Mouse (Mus musculus): ENCODE measurements around the gene Kcnk4. TPM values are rescaled to one million over a fixed set of nuclear protein-coding genes. Genes with fewer than 3 reads are reported as not detected.

Gene Kcnk4
- polyA plus RNA-seq, 1 experiment = 1.8 TPM

GRCm38 (mm10) chr19:6951381-6951968 is 17.2 kb upstream of the Kcnk4 start:
- Histone ChIP-seq H3K4me3 (ENCODE audit: control insufficient read depth, insufficient read depth, low read length) (peak overlapping the region; percentile 70), H3K36me3 (ENCODE audit: control insufficient read depth, insufficient read depth, low read length) (no peaks in the 10 kb centered on the region), H3K27me3 (ENCODE audit: control insufficient read depth, insufficient read depth, low read length) (no peaks in the 10 kb centered on the region), H3K4me1 (replicated peaks; ENCODE audit: control insufficient read depth, insufficient read depth, low read length) (peaks cover 20% of the 10 kb centered on the region), H3K27ac (ENCODE audit: control insufficient read depth, insufficient read depth, low read length) (peak overlapping the region; percentile 73)
- peak; percentile 87 for DNase-seq
- TF ChIP-seq POLR2A (IDR thresholded peaks at IDR 0.05; ENCODE audit: control insufficient read depth, extremely low read depth, insufficient read depth, low read length, poor library complexity) = peak; percentile 53
- TF ChIP-seq CTCF (IDR thresholded peaks at IDR 0.05; ENCODE audit: borderline replicate concordance, control insufficient read depth, extremely low read depth, insufficient read depth, low read length, poor library complexity) = no peak
- under 1% methylated on average over 35 of the region's 35 CpGs for WGBS

- TF ChIP-seq CTCF (IDR thresholded peaks at IDR 0.05; ENCODE audit: borderline replicate concordance, control insufficient read depth, extremely low read depth, insufficient read depth, low read length, poor library complexity) = no peak
- peak overlapping the region; percentile 73 for H3K27ac ChIP-seq (ENCODE audit: control insufficient read depth, insufficient read depth, low read length)
- under 1% methylated on average over 28 of the region's 28 CpGs for WGBS
- no peaks in the 10 kb centered on the region for H3K27me3 ChIP-seq (ENCODE audit: control insufficient read depth, insufficient read depth, low read length)
- peak overlapping the region; percentile 70 for H3K4me3 ChIP-seq (ENCODE audit: control insufficient read depth, insufficient read depth, low read length)
- DNase-seq = peak; percentile 47
- H3K36me3 ChIP-seq (ENCODE audit: control insufficient read depth, insufficient read depth, low read length) = no peaks in the 10 kb centered on the region
- peaks cover 20% of the 10 kb centered on the region for H3K4me1 ChIP-seq (replicated peaks; ENCODE audit: control insufficient read depth, insufficient read depth, low read length)
Measured at GRCm38 (mm10) chr19:6950613-6951153, 16.4 kb upstream of the Kcnk4 start.

DNA sequence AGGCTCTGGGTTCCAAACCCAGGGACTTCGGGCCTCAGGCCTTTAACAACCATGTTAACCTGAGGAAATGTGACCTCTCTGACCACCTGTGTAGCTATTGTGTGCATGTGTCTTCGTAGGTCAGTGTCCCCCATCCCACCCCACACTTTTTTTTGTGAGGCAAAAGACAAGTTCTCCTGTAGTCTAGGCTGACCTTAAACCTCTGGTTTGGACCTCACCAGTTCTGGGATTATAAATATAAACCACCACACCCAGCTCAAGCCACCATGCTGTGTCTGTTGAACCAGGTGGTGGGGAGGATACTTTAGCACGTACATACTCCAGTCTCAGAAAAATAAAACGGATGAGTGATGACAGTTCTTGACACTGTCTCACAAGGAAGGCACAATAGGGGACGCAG is 15.6 kb upstream of the Kcnk4 start:
- 88% methylated on average over 5 of the region's 5 CpGs for WGBS
- TF ChIP-seq CTCF (IDR thresholded peaks at IDR 0.05; ENCODE audit: borderline replicate concordance, control insufficient read depth, extremely low read depth, insufficient read depth, low read length, poor library complexity) (no peak), POLR2A (IDR thresholded peaks at IDR 0.05; ENCODE audit: control insufficient read depth, extremely low read depth, insufficient read depth, low read length, poor library complexity) (no peak)
- no peak overlapping the region for H3K27ac ChIP-seq (ENCODE audit: control insufficient read depth, insufficient read depth, low read length)
- no peaks in the 10 kb centered on the region for H3K36me3 ChIP-seq (ENCODE audit: control insufficient read depth, insufficient read depth, low read length)
- no peak overlapping the region for H3K4me3 ChIP-seq (ENCODE audit: control insufficient read depth, insufficient read depth, low read length)
- peaks cover 20% of the 10 kb centered on the region for H3K4me1 ChIP-seq (replicated peaks; ENCODE audit: control insufficient read depth, insufficient read depth, low read length)
- no peaks in the 10 kb centered on the region for H3K27me3 ChIP-seq (ENCODE audit: control insufficient read depth, insufficient read depth, low read length)
- DNase-seq = no peak

- Histone ChIP-seq H3K4me3 (ENCODE audit: control insufficient read depth, insufficient read depth, low read length) (no peak overlapping the region), H3K4me1 (replicated peaks; ENCODE audit: control insufficient read depth, insufficient read depth, low read length) (peaks cover 20% of the 10 kb centered on the region), H3K27me3 (ENCODE audit: control insufficient read depth, insufficient read depth, low read length) (no peaks in the 10 kb centered on the region), H3K27ac (ENCODE audit: control insufficient read depth, insufficient read depth, low read length) (no peak overlapping the region), H3K36me3 (ENCODE audit: control insufficient read depth, insufficient read depth, low read length) (no peaks in the 10 kb centered on the region)
- no peak for TF ChIP-seq CTCF (IDR thresholded peaks at IDR 0.05; ENCODE audit: borderline replicate concordance, control insufficient read depth, extremely low read depth, insufficient read depth, low read length, poor library complexity)
- TF ChIP-seq POLR2A (IDR thresholded peaks at IDR 0.05; ENCODE audit: control insufficient read depth, extremely low read depth, insufficient read depth, low read length, poor library complexity) = no peak
- WGBS = 97% methylated on average over 5 of the region's 5 CpGs
- no peak for DNase-seq
Measured at GRCm38 (mm10) chr19:6949532-6949931, 15.2 kb upstream of the Kcnk4 start.

GRCm38 (mm10) chr19:6948186-6948585 is 13.9 kb upstream of the Kcnk4 start:
- TF ChIP-seq POLR2A (IDR thresholded peaks at IDR 0.05; ENCODE audit: control insufficient read depth, extremely low read depth, insufficient read depth, low read length, poor library complexity) (no peak), CTCF (IDR thresholded peaks at IDR 0.05; ENCODE audit: borderline replicate concordance, control insufficient read depth, extremely low read depth, insufficient read depth, low read length, poor library complexity) (no peak)
- H3K27me3 ChIP-seq (ENCODE audit: control insufficient read depth, insufficient read depth, low read length) = no peaks in the 10 kb centered on the region
- no peak overlapping the region for H3K4me3 ChIP-seq (ENCODE audit: control insufficient read depth, insufficient read depth, low read length)
- H3K27ac ChIP-seq (ENCODE audit: control insufficient read depth, insufficient read depth, low read length) = no peak overlapping the region
- H3K36me3 ChIP-seq (ENCODE audit: control insufficient read depth, insufficient read depth, low read length) = no peaks in the 10 kb centered on the region
- H3K4me1 ChIP-seq (replicated peaks; ENCODE audit: control insufficient read depth, insufficient read depth, low read length) = peaks cover 20% of the 10 kb centered on the region
- WGBS = 80% methylated on average over 4 of the region's 4 CpGs
- DNase-seq = no peak

GRCm38 (mm10) chr19:6947742-6948141 is 13.4 kb upstream of the Kcnk4 start:
- DNase-seq = no peak
- WGBS = 88% methylated on average over 4 of the region's 4 CpGs
- H3K4me3 ChIP-seq (ENCODE audit: control insufficient read depth, insufficient read depth, low read length) = no peak overlapping the region
- TF ChIP-seq POLR2A (IDR thresholded peaks at IDR 0.05; ENCODE audit: control insufficient read depth, extremely low read depth, insufficient read depth, low read length, poor library complexity) (no peak), CTCF (IDR thresholded peaks at IDR 0.05; ENCODE audit: borderline replicate concordance, control insufficient read depth, extremely low read depth, insufficient read depth, low read length, poor library complexity) (no peak)
- peaks cover 19% of the 10 kb centered on the region for H3K4me1 ChIP-seq (replicated peaks; ENCODE audit: control insufficient read depth, insufficient read depth, low read length)
- H3K27me3 ChIP-seq (ENCODE audit: control insufficient read depth, insufficient read depth, low read length) = no peaks in the 10 kb centered on the region
- no peaks in the 10 kb centered on the region for H3K36me3 ChIP-seq (ENCODE audit: control insufficient read depth, insufficient read depth, low read length)
- no peak overlapping the region for H3K27ac ChIP-seq (ENCODE audit: control insufficient read depth, insufficient read depth, low read length)

- H3K4me3 ChIP-seq (ENCODE audit: control insufficient read depth, insufficient read depth, low read length) = no peak overlapping the region
- DNase-seq = no peak
- 99% methylated on average over 6 of the region's 6 CpGs for WGBS
- H3K27me3 ChIP-seq (ENCODE audit: control insufficient read depth, insufficient read depth, low read length) = no peaks in the 10 kb centered on the region
- no peak for TF ChIP-seq POLR2A (IDR thresholded peaks at IDR 0.05; ENCODE audit: control insufficient read depth, extremely low read depth, insufficient read depth, low read length, poor library complexity)
- no peak for TF ChIP-seq CTCF (IDR thresholded peaks at IDR 0.05; ENCODE audit: borderline replicate concordance, control insufficient read depth, extremely low read depth, insufficient read depth, low read length, poor library complexity)
- H3K36me3 ChIP-seq (ENCODE audit: control insufficient read depth, insufficient read depth, low read length) = no peaks in the 10 kb centered on the region
- H3K27ac ChIP-seq (ENCODE audit: control insufficient read depth, insufficient read depth, low read length) = no peak overlapping the region
- peaks cover 16% of the 10 kb centered on the region for H3K4me1 ChIP-seq (replicated peaks; ENCODE audit: control insufficient read depth, insufficient read depth, low read length)
Measured at GRCm38 (mm10) chr19:6943709-6944108, 9.4 kb upstream of the Kcnk4 start.

All from thymus, adult 2 months (tissue).